Mouse (Mus musculus) embryo, embryonic 10.5 days (tissue): ENCODE measurements around the gene Arhgap33.

Source experiments
- DNase-seq: peaks from one replicate; pipeline ENCODE4 v3.0.0-alpha.2; 2015; ENCODE audit warnings: low spot score

Arhgap33 gene

GRCm38 (mm10) chr7:30534633-30535577 is at the start of gene Arhgap33:
Gene Arhgap33, minus strand, starts transcription at chr7:30535060.
- DNase-seq: peak; percentile 99

DNA sequence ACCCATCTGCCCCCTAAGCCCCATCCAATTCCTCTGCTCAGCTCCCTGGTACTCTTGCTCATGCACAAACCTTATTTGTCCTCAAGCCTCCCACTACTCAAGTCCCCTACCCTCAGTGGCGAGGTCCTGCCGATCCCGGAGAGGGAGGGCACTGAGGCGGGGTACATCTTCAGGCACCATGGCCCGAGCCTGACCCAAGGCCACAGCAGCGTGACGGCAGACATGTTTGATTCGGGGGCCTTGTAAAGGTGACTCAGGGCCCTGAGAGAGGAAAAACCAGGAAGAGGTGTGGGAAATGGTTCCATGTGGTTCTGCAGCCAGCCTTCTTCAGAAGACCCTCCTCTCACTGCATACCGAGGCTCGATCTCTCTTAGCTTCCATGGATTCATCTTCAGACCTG is 49.5 kb upstream of the Arhgap33 start:
- DNase-seq: no peak

DNA sequence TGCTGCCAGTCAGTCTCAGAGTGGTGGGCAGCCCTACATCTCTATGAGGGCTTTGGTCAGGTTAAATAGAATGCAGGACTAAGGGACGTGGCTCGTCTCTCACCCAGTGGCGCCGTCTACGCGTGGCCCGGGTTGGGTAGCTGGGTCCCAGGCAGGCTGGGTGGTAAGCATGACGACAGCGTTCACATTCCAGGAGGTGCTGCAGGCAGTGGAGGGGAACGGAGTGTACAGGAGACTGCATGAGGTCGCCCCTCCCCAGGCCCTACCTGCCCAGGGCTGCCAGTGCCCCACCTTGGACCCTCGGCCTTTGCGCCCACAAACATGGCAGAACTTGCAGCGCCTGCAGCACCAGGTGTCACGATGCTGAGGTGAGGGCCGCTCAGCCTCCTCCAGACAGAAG is 46.7 kb upstream of the Arhgap33 start:
- DNase-seq: no peak

DNA sequence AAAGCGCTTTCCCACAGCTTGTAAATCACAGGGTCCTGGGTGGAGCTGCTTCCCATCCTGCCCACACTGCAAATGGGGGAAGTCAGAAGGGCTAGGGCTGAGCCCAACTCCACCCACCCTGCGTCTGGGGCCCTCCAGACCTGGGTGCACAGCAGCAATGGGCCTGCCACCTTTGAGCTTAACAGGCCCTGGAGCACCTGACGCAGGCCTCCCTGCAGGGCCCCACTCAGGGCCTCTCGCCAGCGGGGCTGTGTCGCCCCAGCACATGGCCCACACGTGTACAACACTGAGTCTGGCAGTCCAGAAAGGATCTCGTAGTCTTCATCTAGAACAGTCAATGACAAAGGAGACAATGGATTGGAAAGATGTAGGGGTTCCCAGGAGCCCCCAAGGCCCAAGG is 45.1 kb upstream of the Arhgap33 start:
- no peak for DNase-seq

- DNase-seq: no peak
Observed at GRCm38 (mm10) chr7:30572969-30573368, 38.1 kb upstream of the Arhgap33 start.

DNA sequence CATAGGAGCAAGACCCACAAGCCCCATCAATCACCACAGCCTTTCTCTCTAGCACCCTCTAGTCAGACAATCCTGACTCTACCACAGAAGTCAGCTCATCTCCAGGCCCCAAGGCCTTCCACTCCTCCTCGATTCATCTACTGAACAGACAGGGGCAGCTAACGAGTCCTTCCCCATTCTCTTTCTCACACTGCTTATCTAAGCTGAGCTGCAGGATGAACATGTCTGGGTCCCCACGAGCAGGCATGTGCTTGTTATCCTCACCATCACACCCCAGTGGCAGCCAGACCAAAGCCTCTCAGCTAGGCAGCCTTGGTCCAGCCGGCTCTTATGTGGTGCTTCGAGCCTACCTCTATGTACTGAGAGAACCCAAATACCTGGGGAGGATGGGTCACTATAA is 37.5 kb upstream of the Arhgap33 start:
- no peak for DNase-seq

- no peak for DNase-seq
Observed at GRCm38 (mm10) chr7:30567555-30567954, 32.7 kb upstream of the Arhgap33 start.

GRCm38 (mm10) chr7:30566033-30566432 is 31.2 kb upstream of the Arhgap33 start:
- DNase-seq: no peak

GRCm38 (mm10) chr7:30564970-30565571 is 30.2 kb upstream of the Arhgap33 start, which contains the start of gene Igflr1:
Gene Igflr1, plus strand, starts transcription at chr7:30565427.
- DNase-seq: no peak

DNA sequence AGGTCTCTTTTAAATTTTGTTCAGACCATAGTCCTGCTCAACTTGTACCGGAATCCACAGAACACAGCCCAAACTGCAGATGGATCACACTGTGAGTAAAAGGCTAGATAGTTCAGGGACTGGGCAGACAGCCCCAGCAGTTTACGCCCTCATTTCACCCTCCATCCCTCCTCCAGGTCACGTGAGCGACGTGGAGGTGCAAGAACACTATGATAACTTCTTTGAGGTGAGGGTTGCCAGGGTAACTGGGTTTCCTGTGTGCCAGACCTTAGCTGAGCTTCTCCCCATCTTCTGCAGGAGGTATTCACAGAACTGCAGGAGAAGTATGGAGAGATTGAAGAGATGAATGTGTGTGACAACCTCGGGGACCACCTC is 29.0 kb upstream of the Arhgap33 start:
- no peak for DNase-seq

DNA sequence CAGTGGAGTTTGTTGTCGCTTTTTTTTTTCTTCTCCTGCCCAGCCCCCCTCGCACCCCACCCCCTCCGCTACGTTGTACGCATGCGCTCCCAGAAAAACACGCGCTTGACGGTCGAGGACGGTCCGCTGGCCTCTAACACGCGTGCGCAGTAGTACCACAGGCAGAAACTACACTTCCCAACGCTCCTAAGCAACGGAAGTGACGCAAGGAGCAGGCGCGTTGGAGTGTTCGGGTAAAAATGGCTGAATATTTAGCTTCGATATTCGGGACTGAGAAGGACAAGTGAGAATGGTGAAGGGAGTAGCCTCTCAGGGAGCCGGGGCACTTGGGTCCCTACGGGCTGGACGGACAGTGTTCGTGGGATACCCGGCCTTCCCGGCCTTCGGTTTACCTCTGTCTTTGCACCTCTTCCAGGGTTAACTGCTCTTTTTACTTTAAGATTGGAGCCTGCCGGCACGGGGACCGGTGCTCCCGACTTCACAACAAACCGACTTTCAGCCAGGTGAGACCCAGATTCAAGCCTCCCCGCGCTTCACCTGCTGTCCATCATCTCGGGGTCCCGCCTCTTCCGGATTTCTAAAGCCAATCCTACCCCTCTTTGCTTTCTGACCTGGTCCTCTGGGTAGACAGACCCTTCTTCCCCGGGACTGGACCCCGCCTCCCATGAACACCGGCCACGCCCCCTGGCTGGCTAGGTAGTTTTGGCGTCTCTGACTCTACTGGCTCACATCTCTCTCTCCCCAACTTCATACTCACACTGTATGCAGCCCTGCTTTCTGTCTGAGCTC is 28.5 kb upstream of the Arhgap33 start, which contains the start of the genes U2af1l4, Gm49396 and Psenen:
U2af1l4 (plus strand) TSS at position 185 of the 789 bp plus-strand sequence.
Gm49396 (plus strand) TSS at position 228 of the 789 bp plus-strand sequence.
Psenen (minus strand) TSS at position 511 of the 789 bp plus-strand sequence.
- DNase-seq: peak; percentile 100

DNA sequence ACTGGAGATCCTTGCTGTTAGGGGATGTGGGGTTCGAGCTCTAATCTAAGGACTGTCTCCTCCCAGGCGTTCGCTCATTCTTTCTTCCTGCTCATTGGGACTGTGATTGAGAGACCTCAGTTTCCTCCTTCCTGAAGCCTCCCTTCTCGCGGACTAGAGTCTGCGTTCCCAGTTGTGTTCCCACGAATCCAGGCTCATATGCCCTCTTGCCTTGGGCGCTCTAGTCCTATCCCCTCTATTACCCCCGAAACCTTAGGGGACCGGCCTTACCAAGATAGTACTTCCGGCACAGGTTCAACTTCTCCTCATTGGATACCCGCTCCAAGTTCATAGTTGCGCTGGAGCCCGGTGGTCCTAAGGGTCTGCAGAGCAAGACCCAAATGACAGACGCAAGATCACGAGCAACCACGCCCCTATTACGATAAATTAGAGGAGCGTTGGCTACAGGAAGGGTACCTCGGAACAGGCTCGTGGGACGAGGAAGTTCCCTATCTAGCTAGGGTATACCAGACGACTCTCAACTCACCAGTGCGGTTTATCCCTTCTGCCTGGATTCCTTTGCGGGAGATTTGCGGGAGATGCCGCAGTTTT is 27.8 kb upstream of the Arhgap33 start:
- DNase-seq: no peak

- no peak for DNase-seq
Observed at GRCm38 (mm10) chr7:30560296-30560695, 25.4 kb upstream of the Arhgap33 start.

GRCm38 (mm10) chr7:30559443-30559954 is 24.6 kb upstream of the Arhgap33 start, which contains the start of gene Lin37:
Gene Lin37, minus strand, starts transcription at chr7:30559838.
- peak; percentile 99 for DNase-seq

DNA sequence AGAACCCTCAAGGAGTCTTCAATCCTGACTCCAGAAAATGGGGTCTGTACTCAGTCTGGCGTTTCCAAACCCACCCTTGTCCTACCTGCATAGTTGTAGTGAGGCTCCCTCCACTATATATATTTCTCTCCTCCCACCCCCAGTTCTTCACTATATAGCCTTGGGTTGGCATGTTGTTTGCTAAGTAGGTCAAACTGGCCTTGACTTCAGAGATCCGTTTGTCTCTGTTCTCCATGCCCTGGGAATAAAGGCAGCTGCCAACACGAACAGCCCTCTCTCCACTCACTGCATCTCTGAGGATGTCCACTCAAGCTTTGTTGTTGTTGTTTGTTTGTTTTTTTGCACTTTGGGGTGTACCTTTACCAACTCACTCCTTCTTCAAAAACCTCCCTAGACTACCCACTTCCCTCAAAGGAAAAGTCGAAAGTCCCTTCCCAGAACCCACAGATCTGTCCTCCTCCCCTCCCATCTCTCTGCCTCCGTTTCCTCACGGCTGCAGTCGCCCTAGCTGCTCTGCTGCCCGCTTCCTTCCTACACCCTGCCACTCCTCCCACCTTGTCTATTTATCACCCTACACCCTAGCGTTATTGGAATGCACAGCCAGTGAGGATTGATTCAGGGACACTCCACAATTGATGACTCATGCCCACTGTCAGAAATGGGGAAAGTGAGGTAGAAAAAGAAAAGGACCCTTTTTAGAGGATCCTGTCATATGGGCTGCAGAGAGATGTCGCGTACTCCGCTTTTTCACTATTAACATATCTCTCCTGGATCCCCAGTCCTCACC is 24.0 kb upstream of the Arhgap33 start:
- DNase-seq: peak; percentile 2

- no peak for DNase-seq
Observed at GRCm38 (mm10) chr7:30557901-30558514, 23.1 kb upstream of the Arhgap33 start.

GRCm38 (mm10) chr7:30556894-30557536 is 22.2 kb upstream of the Arhgap33 start:
- DNase-seq: no peak

- DNase-seq: no peak
Observed at GRCm38 (mm10) chr7:30553810-30554584, 19.1 kb upstream of the Arhgap33 start.

- DNase-seq: no peak
Observed at GRCm38 (mm10) chr7:30553021-30553589, 18.2 kb upstream of the Arhgap33 start.
